Mouse (Mus musculus) left cerebral cortex, adult 18-20 months (tissue): ENCODE measurements around the gene Smoc1. TPM values are rescaled to one million over a fixed set of nuclear protein-coding genes. Genes with fewer than 3 reads are reported as not detected.

Experiments used
- DNase-seq, 2 experiments: peaks; one replicate each; pipeline ENCODE4 v3.0.0; 2021 to 2022; ENCODE audit warnings: low spot score in 2 of 2, mixed read lengths in 1 of 2
- total RNA-seq, 2 experiments: library from RNA; stranded (reverse); gene quantifications; 2 replicates each; pipeline ENCODE4 v1.2.3; 2021

Gene Smoc1
- total RNA-seq, 2 experiments from 2014 or later, result 7.4 to 10.4 TPM

DNA sequence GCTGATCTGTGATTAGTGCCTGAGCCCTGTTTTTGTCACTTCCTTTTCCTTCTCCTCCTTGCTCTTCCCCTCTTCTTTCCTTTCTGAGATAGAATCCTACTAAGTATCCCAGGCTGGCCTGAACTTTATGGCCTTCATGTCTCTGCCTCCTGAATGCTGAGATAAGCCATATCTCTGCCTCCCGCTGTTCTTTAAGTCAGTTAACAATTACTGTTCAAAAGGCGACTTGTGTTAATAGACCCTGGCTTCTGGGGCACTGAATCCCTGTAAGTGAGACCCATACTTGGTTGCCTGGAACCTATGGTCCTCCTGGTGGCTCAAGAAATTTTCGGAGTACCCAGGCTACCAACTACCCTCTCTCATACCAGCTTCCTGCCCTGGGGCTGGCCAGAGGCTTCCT lies 48.3 kb downstream of the Smoc1 start:
- DNase-seq, result no peak

DNA sequence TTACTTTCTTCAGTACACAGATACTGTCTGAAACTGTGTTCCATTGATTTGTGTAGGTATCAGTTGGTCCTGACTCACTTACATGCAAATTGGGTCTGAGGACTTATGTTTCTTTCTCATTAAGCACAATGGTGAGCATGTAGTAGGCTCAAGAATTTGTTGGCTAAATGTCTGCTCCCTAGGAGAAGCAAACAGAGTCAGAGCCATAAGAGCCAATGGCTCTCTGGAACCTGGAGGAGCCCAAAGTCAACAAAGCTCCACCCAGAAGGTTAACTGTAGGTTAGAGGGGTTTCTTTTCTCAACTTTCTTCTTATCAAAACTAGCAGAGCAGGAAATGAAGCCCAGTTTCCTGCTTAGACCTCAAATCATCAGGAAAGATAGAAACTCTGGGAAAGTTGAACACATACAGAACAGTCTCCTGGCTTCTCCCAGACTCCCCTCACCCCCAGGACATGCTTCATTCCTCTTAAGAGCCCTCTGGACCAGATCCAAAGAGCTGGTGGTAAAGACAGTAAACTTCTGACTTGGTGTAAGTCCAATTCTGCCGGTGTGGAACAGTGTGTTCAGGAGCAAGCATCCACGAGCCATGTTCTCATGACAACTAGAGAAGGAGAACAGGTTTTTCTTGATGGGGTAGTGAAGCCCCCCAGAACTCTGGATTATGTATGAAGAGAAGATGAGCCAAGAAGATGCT lies 51.5 kb downstream of the Smoc1 start:
- no peak for DNase-seq

DNA sequence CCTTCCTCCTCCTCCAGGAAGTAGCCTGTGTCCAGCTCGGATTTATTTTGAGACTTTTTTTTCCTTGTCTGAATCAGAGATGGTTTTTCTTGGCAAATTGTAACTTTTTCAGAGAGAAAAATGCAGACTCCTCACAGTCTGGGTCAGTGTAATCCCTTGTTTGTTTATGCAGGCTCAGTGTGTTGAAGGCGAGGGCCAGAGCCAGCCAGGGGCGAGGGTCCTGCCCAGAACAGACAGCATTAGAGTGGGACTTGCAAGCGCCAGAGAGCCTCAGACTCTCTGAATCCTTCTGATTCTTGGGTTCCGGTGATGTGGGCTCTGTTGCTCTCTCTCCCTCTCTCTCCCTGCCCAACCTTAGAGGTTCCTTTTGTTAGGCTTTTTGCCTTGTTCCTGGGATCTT lies 53.7 kb downstream of the Smoc1 start:
- no peak for DNase-seq

DNA sequence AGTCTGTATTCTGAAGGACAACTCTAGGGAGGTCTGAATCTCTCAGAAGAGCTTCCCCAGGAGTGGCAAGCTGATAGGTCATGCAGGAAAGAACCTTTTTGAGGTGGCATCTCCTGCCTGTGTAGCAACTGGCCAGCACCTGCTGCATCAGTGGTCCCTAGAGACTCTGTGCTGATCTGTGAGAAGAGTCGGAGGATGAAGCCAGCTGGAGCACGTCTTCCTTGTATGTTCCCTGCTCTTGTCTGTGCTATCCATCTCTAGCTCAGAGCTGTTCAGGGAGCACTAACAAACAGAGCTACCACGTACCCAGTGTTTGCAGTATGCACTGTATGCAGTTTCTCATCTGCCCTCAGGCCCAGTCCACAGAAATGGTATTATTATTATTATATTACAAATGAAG lies 54.4 kb downstream of the Smoc1 start:
- no peak for DNase-seq

DNA sequence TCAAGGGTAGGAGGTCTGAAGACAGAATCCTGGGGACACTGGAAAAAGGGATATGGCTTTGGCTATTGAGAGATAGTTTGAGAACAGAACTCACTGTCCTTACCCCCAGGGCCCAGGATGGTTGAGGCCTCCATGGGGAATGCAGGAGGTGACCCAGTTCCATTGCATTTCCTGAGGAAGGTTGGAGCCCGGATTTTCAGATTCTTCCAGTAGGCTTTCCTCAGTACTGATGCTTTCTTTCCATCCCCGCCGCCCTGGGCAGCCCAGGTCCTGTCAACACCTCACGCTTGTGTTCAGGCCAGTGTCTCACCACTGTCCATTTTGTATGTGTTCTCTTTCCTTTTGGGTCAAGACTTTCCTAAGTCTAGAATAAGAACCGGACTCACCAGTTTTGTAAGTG lies 56.5 kb downstream of the Smoc1 start:
- DNase-seq, result no peak

DNA sequence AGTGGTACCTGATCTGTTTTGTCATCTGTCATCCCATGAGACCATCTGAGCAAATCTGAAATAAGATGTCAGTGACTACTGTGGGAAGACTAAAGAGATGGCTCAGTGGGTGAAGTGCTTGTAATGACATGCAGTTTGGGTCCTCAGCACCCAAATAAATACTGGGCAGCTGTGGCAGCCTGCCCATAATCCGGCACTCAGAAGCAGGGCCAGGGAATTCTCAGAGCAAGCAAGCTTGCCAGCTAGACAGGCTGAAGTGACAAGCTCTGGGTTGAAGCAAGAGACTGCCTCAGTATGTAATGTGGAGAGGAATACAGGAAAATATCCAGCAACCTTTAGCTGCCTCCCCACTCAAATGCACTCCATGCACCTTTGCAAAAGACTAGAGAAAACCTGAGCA lies 58.6 kb downstream of the Smoc1 start:
- DNase-seq, result no peak

DNA sequence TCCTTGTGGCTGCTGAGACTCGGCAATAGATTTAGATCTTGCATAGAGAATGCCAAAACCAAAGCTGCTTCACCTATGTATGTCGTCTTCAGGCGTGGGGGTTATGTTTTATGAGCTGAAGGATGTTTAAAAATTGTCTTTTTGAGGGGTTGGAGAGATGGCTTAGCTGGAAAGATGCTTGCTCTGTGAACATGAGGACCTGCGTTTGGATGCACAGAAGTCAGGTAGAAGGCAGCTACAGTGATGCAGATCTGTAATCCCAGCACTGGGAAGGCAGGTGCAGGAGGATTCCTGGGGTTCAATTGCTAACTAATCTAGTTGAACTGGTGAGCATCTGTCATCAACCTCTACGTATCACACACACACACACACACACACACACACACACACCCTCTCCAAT lies 61.5 kb downstream of the Smoc1 start:
- DNase-seq, result no peak

DNA sequence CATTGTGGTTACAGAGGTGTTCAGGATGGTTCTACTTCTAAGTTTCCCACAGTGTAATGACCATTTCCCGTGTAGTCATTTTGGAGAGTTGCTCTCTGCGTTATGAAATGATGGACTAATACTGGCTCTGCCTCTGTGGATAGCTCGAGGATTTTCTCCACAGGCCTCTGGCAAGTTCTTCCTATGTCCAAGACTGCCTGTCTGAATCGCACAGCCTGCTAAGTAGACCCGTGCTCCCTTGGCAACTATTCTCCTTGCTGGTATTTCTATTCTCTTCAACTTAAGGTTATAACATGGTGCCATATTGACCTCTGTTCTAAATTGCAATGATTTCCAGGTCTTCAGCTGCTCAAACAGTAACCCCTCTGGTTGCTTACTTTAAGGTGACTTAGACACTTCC lies 65.0 kb downstream of the Smoc1 start:
- DNase-seq, result no peak

DNA sequence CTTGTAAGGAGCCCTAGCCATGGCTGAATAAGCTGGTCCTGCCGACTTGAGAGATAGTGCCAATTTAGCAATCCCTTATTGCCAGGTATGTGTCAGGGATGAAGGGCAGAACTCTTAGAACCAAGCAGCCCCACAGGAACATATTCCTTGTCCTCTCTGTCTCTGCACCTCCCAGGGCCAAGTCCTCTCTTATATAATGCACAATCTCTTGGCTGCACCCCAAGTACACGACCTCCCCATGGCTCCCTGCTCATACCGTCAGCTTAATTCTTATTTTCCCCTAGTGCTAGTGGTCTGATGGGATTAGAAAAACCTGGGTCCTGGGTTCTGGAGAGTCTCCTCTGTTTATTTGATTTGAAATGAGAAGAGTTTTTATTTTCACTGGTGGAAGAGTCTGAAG lies 66.0 kb downstream of the Smoc1 start:
- no peak for DNase-seq

DNA sequence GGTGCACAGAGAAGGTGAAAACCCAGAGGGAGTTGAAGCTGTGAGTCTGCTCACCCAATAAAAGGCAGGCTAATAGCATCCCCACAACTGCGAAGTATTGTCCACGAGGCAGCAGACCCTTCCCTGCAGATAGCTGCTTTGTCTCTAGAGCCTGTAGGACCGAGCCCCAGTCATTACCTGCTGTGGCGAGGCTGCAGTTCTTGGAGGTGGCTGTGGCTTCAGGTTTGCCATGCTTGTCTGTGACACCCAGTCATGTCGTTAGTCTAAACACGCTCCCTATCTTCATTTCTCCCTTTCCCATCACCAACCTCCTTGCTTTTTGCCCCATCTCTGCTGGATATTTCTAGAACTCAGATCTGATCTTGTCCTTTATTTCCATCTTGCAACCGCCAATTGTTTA lies 66.6 kb downstream of the Smoc1 start:
- DNase-seq, result no peak

DNA sequence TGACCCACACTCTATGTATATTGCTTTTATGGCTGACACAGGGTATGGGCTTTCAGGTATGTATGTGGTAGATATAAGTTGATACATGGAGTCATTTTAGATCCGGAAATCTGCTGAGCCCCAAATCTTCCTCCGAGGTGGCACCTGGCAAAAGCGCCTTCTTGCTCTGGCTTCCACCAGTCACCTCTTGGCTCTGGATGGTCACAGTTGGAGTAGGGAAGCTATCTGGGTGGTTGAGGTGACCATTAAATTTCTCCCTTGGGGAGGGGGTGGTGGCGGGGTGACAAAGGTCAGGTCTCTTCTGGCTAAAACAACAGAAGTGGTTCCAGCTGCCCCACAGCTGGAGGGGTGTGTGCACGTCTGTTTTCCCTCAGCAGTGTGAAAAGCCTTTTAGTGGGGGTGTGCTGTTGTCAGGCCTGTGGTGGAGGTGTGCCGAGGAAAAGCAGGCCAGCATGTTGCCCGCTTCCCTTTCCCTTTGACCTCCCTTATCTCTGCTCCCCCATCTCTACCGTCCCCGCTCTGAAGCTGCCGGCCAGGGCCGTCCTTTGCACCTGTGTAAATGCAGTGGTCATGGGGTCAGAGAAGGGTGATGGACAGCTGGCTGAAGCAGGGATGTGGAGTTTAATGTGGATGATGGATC lies 68.3 kb downstream of the Smoc1 start:
- DNase-seq, result no peak

DNA sequence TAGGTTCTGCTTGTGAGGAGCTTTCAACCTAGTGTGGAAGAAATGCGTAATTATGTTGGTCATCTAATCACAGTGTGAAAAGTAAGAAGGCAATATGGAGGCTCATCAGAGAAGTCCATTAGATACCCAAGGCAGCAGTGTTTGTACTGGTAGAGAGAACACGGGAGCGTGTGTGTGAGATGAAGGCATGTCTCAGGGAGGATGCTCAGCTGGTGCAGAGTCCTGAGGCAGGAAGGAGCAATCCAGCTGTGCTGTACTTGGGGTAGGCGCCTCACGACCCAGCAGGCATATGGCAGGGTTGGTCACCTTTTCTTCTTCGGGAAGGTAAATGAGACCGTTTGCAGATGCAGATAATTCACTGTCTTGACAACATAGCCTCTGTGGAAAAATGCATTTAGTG lies 70.7 kb downstream of the Smoc1 start:
- no peak for DNase-seq

DNA sequence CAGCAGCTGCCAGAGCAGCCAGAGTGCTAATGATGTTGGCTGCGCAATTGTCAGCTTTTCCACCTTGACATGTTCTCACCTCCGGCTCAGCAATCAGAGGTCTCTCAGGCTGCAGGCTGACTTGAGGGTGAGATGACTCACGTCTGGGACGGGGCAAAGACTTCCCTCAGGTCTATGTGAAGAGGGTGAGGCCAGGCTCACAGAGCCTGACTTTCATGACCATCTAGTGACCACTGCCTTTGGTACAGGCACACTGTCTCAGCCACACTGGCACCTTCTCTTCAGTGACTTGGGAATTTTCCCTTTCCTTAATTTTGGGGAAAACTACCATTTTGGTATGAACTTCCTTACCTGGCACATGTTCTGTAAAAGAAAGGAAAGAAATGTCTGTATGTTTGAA lies 71.1 kb downstream of the Smoc1 start:
- no peak for DNase-seq

DNA sequence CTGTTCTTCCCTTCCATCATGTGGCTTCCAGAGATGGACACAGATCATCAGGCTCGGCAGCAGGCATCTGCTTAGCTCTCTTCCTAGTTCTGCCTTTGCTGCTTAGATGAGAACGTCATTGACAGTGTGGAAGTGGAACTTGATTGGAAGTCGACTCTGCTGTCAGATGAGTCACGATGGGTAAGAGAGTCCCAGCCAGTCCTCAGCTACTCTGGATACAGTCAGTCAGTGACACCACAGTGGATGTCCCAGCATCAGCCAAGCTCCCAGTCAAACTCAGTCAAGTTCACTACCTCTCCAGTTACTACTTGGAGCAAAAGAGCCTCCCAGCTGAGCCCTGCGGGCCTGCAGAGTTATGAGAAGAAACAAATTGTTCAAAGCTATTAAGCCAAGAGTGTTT lies 72.6 kb downstream of the Smoc1 start:
- no peak for DNase-seq

DNA sequence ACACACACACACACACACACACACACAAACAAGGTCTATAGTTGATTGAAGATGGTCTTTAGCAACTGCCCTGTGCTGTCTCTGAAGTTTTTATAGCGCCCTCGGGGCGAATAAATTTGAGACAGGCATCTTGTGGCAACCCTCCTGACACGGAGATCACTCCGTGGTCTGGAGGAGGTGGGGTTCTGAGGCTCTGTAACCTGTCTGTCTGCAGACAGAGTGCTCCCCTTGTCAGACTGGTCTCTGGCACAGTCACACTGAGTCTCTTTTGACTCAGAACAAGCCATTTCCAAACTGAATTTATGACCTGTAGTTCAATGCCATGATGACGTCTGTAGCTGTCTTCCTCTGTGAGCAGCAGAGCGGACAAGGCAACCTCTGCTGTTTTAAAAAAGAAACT lies 75.1 kb downstream of the Smoc1 start:
- no peak for DNase-seq

DNA sequence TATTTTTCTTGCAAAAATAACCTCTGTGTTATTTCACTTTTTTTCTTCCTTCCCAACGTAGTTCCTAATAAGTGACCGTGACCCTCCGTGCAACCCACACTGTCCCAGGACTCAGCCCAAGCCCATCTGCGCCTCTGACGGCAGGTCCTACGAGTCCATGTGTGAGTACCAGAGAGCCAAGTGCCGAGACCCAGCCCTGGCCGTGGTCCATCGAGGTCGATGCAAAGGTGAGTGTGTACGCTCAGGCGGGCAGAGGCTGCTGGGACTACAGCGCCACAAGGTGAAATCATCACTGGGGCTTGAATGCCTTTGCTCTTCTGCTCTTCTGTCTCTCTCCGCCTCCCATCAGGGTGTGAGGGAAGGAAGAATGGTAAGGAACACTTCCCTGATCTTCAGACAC lies 77.9 kb downstream of the Smoc1 start:
- DNase-seq, result no peak

DNA sequence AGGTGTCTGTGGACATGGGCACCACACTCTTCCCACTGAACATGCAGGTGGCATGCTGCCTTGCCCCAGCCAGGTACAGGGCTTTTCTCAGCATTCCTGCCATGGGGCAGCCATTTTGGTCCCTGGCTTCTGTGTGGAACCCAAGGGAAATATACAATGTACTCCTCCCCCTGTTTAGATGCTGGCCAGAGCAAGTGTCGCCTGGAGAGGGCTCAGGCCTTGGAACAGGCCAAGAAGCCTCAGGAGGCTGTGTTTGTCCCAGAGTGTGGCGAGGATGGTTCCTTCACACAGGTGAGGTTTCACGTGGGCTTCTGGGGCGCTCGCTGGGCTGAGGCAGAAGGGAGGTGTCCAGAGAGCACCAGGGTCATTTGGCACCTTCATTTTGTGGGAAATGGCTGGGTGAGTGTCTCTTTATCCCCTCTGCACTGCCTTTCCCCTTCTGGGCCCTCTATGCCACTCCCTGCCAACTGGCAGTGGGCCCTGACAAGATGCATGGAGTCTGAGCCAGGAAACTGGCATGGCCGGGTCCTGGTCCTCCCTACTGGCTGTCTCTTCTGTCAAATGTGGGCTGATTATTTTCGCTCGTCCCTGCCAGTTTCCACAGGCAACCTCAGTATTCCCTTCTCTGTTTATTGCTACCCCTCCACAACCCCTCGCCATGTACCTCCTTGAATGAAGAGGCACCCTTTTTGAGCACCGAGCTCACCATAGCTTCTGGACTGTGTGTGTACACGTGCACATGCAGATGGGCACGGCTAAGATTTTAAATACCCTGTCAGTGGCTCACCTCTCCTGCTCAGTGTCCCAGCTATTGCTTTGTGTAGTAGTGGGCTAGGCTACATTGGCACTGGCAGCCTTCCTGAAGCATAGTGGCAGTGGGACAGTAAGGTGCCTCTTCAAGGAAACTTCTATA lies 79.4 kb downstream of the Smoc1 start:
- DNase-seq, result peak in 1 of 2 experiments; percentile 5

DNA sequence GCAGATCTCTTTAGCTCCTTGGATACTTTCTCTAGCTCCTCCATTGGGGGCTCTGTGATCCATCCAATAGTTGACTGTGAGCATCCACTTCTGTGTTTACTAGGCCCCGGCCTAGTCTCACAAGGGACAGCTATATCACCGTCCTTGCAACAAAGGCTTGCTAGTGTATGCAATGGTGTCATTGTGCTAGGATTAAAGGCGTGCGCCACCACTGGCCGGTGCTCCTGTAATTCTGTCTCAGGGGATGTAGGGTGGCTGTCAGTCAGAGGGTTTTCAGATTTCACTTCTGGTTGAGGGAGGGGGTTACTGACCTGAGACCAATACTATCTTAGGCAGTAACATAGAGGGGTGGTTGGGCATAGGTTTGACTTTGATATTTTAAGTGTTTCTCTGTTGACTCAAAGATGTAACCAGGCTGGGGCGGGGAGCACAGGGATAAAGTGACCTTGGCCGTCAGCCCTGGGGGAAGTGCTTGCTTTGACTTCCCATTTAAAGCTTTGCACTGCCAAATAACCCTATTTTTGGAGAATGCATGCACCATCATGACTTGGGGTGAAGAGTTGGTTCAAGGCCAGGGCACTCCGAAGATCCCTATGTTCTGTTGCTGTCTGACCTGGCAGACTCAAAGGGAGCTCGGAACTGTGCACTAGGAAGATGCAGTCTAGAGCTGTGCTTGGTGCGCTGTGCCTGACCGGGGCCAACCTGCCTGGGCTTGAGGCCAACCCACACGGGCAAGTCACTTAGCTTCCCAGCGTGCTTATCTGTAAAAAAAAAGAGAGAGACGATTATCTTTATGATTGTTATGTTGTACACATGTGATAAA lies 80.9 kb downstream of the Smoc1 start:
- DNase-seq, result no peak

DNA sequence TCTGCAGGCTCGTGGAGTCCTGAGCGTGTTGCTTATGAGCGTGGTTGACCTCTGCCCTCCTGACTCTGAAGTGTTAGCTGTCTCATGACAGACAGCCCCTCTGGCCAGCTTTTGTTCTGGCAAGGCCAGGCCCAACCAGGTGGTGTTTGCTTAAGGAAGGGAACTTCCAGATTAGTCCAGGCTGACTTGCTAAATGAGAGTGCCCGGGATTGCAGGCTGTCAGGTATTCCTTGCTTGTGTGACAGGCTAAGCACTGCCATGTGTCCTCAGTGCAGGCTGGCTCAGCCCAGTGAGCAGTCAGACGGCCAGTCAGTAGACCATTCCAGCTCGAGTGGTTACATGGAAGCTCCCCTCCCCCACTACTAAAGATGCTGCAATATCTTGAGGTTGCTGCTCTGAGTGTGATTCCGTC lies 82.0 kb downstream of the Smoc1 start:
- no peak for DNase-seq

DNA sequence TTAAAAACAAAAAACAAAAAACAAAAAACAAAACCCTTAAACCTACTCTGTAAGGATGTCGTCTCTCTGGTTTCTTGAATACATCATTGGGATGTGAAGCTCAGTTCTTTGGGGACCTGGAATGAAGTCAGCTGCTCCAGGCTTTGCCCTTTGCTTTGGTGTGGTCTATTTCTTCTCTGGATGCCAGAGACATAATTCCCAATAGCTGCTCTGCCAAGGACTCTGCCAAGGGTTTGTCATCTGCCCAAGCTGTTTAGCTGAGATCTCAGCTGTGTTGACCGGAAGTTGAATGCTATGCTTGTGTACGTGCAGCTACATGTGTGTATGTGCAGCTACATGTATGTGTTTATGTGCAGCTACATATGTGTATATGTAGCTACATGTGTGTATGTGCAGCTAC lies 83.4 kb downstream of the Smoc1 start:
- DNase-seq, result no peak

DNA sequence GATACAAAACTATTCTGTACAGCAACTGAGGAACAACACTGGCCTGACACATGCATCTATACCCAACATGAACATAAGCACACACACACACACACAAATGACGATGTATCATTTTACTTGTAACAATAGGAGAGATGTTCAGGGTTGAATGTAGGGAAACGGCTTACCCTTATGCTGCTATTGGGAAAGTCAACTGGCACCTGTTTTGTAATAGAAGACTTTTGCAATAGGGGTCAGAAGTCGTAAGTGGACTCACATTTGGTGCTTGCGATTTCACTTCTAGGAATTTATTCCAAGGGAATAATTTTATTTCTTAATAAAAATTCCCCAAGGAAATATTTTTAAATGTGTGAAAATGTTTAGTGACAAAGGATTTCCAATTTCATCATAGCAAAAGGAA lies 85.7 kb downstream of the Smoc1 start:
- DNase-seq, result no peak
